Mouse (Mus musculus) forebrain, embryonic 10.5 days (tissue): ENCODE data around the gene Prim1. TPM values are rescaled to one million over a fixed set of nuclear protein-coding genes. Genes with fewer than 3 reads are reported as not detected.

Experiments
- DNase-seq: peaks from one replicate; pipeline ENCODE4 v3.0.0-alpha.2; 2017; ENCODE audit warnings: low spot score; ENCODE audit errors: extremely low spot score
- H3K27ac ChIP-seq: fragments of 300-500 bp; sonication (generic); 2 replicates; pipeline ENCODE4 v1.5.1; 2016; ENCODE audit warnings: mild to moderate bottlenecking
- H3K27me3 ChIP-seq: fragments of 300-500 bp; sonication (generic); 2 replicates; pipeline ENCODE4 v1.6.1; 2016; ENCODE audit warnings: mild to moderate bottlenecking; ENCODE audit not compliant: poor library complexity, severe bottlenecking
- H3K36me3 ChIP-seq: fragments of 300-500 bp; sonication (generic); replicated peaks from 2 replicates; pipeline ENCODE4 v1.6.1; 2016; ENCODE audit warnings: mild to moderate bottlenecking, moderate library complexity
- H3K4me1 ChIP-seq: fragments of 300-500 bp; sonication (generic); 2 replicates; pipeline ENCODE4 v1.6.1; 2016
- H3K4me3 ChIP-seq: fragments of 300-500 bp; sonication (generic); 2 replicates; pipeline ENCODE4 v1.5.1; 2016; ENCODE audit warnings: mild to moderate bottlenecking, moderate library complexity
- H3K9me3 ChIP-seq: fragments of 300-500 bp; sonication (generic); 2 replicates; pipeline ENCODE4 v1.6.1; 2016; ENCODE audit warnings: mild to moderate bottlenecking, moderate library complexity
- WGBS: fragments of 180-500 bp; shearing (Covaris S2); methylation state at CpG from one replicate; pipeline ENCODE4 v1.1.7; 2016; 5-methylcytosine and 5-hydroxymethylcytosine counted together
- polyA plus RNA-seq: library from polyadenylated mRNA; unstranded; fragments of >200 nt; fragmentation: Nextera tagmentation; extraction: Ambion mirVana; gene quantifications from 2 replicates; pipeline ENCODE4 v1.2.1, GENCODE M21; 2016

Gene Prim1
- polyA plus RNA-seq, result 123 TPM in 2 replicates

DNA sequence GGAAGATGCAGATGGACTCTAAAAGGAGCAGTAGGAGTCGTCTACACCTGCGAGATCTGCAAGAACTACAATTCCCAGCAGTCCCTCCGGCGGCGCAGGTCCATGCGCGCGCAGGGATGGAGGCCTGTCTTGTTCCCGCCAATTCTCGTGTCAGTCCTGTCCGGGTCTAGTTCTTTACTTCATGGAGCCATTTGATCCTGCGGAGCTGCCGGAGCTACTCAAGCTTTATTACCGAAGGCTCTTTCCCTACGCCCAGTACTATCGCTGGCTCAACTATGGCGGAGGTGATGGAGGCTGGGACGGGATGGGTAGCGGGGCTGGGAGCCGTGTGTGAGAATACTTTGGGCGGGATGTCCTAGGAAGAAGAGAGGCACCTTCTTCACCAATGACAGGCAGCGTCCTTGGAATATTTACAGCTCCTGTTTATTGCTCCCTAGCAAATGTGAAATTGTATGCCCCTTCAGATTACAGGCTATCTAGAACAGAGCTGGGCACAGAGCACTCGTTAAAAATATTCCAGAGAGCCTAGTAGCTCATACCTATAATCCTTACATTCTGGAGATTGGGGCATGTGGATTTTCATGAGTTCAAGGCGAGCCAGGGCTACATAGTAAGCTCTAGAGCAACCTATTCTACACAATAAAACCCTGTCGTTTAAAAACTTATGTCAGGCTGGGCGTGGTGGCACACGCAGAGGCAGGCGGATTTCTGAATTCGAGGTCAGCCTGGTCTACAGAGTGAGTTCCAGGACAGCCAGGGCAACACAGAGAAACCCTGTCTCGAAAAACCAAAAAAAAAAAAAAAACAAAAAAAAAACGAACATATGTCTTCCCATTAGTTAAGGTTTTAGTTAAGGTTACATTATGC, at the start of gene Prim1:
Prim1 (plus strand) TSS at position 101 of the 867 bp plus-strand sequence.
- Histone ChIP-seq H3K27me3 (no peaks in the 10 kb centered on the region), H3K4me3 (peak within 1 kb of the TSS; percentile 75), H3K4me1 (peaks cover 19% of the 10 kb centered on the region), H3K27ac (peak within 1 kb of the TSS; percentile 92), H3K36me3 (peaks cover 35% of the 10 kb centered on the region), H3K9me3 (no peaks in the 10 kb centered on the region)
- DNase-seq, result peak; percentile 88
- 8% methylated on average over 31 of the region's 31 CpGs for WGBS

GRCm38 (mm10) chr10:127966506-127966905, 48.5 kb upstream of the Prim1 start:
- DNase-seq, result no peak
- WGBS, result 90% methylated on average over 6 of the region's 6 CpGs

GRCm38 (mm10) chr10:127969820-127970219, 45.1 kb upstream of the Prim1 start:
- Histone ChIP-seq H3K4me1 (peaks cover 7% of the 10 kb centered on the region; the same call in 1 of the 2 replicates), H3K9me3 (peaks cover 3% of the 10 kb centered on the region; the same call in 1 of the 2 replicates), H3K4me3 (no peak overlapping the region), H3K27ac (no peak overlapping the region; the same call in 1 of the 2 replicates), H3K27me3 (no peaks in the 10 kb centered on the region), H3K36me3 (no peaks in the 10 kb centered on the region)
- no peak for DNase-seq
- whole genome bisulfite sequencing, result 84% methylated on average over 4 of the region's 4 CpGs

More at GRCm38 (mm10) chr10:127966506-127966905, 48.5 kb upstream of the Prim1 start:
- no peak overlapping the region for H3K4me3 ChIP-seq
- no peaks in the 10 kb centered on the region for H3K27me3 ChIP-seq
- H3K4me1 ChIP-seq, result peaks cover 7% of the 10 kb centered on the region; the same call in 1 of the 2 replicates
- no peaks in the 10 kb centered on the region for H3K36me3 ChIP-seq
- H3K27ac ChIP-seq, result no peak overlapping the region
- H3K9me3 ChIP-seq, result 0 out of 2 replicates have a peak, but pooled peaks cover 3% of the 10 kb centered on the region

DNA sequence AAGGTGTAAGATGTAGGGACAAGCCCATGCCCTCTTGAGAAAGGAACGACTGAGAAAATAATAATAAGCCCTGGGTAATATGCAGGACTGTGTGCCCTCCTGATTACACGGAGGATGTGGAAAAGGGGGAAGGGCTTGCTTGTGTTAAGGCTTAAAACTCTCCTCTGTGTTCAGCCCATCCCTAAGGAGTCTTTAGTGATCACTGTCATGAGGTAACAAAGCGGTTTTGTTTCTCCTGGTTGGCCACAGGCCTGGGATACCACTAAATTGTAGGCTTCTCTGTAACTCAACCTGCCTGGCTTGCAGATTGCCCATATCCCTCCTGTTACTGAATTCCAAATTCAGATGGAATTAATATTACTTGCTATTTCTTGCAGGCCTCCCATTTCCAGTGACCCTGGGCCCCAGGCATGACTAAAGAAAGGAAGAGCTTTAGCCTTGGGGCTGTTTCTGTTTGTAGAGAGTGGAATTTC, 44.6 kb upstream of the Prim1 start:
- peak overlapping the region; percentile 51; the same call in 1 of the 2 replicates for H3K27ac ChIP-seq
- no peaks in the 10 kb centered on the region for H3K27me3 ChIP-seq
- H3K36me3 ChIP-seq, result no peaks in the 10 kb centered on the region
- peaks cover 10% of the 10 kb centered on the region for H3K4me1 ChIP-seq
- WGBS, result 54% methylated on average over 3 of the region's 3 CpGs
- H3K4me3 ChIP-seq, result no peak overlapping the region
- H3K9me3 ChIP-seq, result peaks cover 3% of the 10 kb centered on the region; the same call in 1 of the 2 replicates
- DNase-seq, result no peak

DNA sequence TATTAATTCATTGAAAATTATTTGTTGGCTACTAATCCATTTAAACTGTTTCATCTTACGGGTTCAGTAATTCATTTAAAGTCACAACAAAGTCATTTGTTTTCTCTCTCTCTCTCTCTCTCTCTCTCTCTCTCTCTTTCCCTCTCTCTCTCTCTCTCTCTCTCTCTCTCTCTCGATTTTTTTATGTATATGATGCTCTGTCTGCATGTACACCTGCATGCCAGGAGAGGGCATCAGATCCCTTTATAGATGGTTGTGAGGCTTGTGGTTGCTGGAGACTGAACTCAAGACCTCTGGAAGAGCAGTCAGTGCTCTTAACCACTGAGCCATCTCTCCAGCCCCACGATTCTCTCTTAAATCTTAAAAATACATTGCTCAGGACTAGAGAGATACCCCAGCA, 43.8 kb upstream of the Prim1 start:
- H3K9me3 ChIP-seq, result peaks cover 3% of the 10 kb centered on the region; the same call in 1 of the 2 replicates
- no peaks in the 10 kb centered on the region for H3K27me3 ChIP-seq
- H3K36me3 ChIP-seq, result no peaks in the 10 kb centered on the region
- DNase-seq, result no peak
- WGBS, result 68% methylated on average over 3 of the region's 3 CpGs
- no peak overlapping the region for H3K27ac ChIP-seq
- no peak overlapping the region for H3K4me3 ChIP-seq
- H3K4me1 ChIP-seq, result peaks cover 18% of the 10 kb centered on the region

DNA sequence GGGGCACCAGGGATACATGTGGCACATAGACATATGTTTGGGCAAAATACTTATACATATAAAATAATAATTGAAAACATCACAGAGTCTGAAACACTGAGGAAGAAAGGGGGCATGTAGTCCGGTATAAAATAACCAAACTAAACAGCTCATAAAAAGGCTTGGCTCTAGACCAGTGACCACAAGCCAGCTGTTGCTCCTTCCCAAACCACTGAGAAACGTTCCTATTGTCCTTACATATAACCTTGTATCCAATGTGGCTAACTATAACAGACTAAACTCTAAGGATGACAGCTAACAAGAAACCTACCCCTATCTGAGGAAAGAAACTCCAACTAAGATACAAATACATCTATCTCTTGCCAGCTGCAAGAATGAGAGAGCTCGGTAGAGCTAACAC, 40.9 kb upstream of the Prim1 start:
- Histone ChIP-seq H3K9me3 (peaks cover 3% of the 10 kb centered on the region; the same call in 1 of the 2 replicates), H3K4me1 (peaks cover 19% of the 10 kb centered on the region), H3K4me3 (no peak overlapping the region), H3K36me3 (no peaks in the 10 kb centered on the region), H3K27ac (no peak overlapping the region), H3K27me3 (peaks cover 15% of the 10 kb centered on the region)
- 87% methylated on average over 3 of the region's 3 CpGs for WGBS
- DNase-seq, result no peak

- 6% methylated on average over 1 of the region's 1 CpGs for WGBS
- Histone ChIP-seq H3K4me3 (no peak overlapping the region), H3K9me3 (peaks cover 3% of the 10 kb centered on the region; the same call in 1 of the 2 replicates), H3K27ac (no peak overlapping the region), H3K4me1 (peaks cover 14% of the 10 kb centered on the region), H3K36me3 (no peaks in the 10 kb centered on the region), H3K27me3 (peaks cover 15% of the 10 kb centered on the region)
- DNase-seq, result no peak
These were observed 39.5 kb upstream of the Prim1 start for GRCm38 (mm10) chr10:127975503-127975902.

DNA sequence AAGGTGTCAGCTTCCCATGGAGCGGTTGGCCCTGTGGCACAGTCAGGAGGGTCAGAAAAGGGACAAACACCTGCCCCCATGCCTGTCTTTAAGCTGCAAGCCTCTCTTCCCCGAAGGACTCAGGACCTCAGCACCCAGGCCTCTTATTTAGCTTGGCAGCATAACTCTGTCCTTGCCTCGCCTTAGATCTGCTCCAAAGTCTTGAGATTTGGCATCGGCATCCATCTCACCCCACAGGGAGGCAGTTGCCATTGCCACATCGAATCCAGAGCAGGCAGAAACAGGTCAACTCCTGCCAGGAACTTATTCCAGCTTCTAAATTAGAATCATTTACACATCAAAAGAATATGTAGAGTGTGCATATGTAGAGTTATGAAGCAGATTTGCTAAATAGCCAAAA, 30.3 kb upstream of the Prim1 start:
- Histone ChIP-seq H3K27ac (peak overlapping the region; percentile 80), H3K36me3 (no peaks in the 10 kb centered on the region), H3K4me3 (no peak overlapping the region), H3K9me3 (no peaks in the 10 kb centered on the region; the same call in 1 of the 2 replicates), H3K4me1 (peaks cover 28% of the 10 kb centered on the region), H3K27me3 (no peaks in the 10 kb centered on the region)
- WGBS, result 83% methylated on average over 5 of the region's 5 CpGs
- DNase-seq, result no peak

DNA sequence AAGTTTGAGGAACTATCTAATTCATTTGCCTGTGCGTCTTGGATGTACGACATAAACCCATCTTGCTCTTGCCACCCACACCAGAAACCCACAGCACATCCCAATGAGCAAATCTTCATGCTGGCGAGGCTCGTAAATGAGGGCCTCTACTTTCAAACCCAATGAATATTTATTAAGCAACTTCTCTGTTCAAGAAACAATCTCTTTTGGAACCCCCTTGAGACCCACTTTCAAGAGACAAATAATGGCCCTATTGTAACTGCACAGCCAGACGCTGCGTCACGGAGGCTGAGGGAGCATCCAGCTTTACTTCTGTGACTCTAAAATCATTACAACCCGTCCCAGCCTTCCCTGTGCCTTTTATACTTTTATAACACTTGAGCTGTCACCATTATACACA, 29.4 kb upstream of the Prim1 start:
- 18% methylated on average over 8 of the region's 8 CpGs for WGBS
- H3K27ac ChIP-seq, result peak overlapping the region; percentile 80
- DNase-seq, result no peak
- H3K36me3 ChIP-seq, result no peaks in the 10 kb centered on the region
- H3K4me1 ChIP-seq, result peaks cover 27% of the 10 kb centered on the region
- H3K4me3 ChIP-seq, result peak overlapping the region; percentile 18; the same call in 1 of the 2 replicates
- no peaks in the 10 kb centered on the region; the same call in 1 of the 2 replicates for H3K9me3 ChIP-seq
- no peaks in the 10 kb centered on the region for H3K27me3 ChIP-seq

GRCm38 (mm10) chr10:127996690-127997089, 18.3 kb upstream of the Prim1 start:
- no peaks in the 10 kb centered on the region for H3K36me3 ChIP-seq
- H3K4me3 ChIP-seq, result no peak overlapping the region
- DNase-seq, result no peak
- H3K27me3 ChIP-seq, result no peaks in the 10 kb centered on the region
- no peaks in the 10 kb centered on the region for H3K4me1 ChIP-seq
- no peaks in the 10 kb centered on the region; the same call in 1 of the 2 replicates for H3K9me3 ChIP-seq
- H3K27ac ChIP-seq, result no peak overlapping the region
- 94% methylated on average over 3 of the region's 3 CpGs for WGBS

- Histone ChIP-seq H3K9me3 (no peaks in the 10 kb centered on the region; the same call in 1 of the 2 replicates), H3K4me3 (no peak overlapping the region), H3K27me3 (no peaks in the 10 kb centered on the region), H3K36me3 (no peaks in the 10 kb centered on the region), H3K27ac (no peak overlapping the region), H3K4me1 (no peaks in the 10 kb centered on the region)
- 98% methylated on average over 1 of the region's 1 CpGs for WGBS
- DNase-seq, result no peak
These were observed 16.7 kb upstream of the Prim1 start for GRCm38 (mm10) chr10:127998260-127998659.

DNA sequence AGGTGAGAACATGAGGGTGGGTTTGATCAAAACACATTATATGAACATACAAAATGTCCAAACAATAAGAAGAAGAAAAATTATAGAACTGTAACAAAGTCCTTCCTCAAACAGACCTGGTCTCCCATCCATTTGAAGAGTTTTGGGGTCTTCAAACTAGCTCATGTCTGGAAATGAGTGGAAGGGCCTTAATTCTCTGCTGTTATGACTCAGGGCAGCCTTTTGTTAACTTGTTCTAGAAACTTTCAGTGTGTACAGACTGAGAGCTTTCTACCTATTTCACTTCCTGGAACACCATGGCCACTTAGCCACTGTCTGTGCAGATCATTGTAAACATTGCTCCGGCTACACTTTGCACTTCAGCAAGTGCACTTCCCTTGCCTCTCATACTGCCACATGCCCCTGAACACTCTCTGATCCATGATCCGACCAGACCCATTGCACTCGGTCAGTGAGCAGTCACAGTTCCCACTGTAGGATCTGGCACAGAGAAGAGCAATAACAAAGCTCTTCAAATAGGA, 11.6 kb upstream of the Prim1 start:
- H3K27me3 ChIP-seq, result no peaks in the 10 kb centered on the region
- H3K4me3 ChIP-seq, result no peak overlapping the region
- no peaks in the 10 kb centered on the region for H3K4me1 ChIP-seq
- WGBS, result 88% methylated on average over 3 of the region's 3 CpGs
- DNase-seq, result no peak
- no peak overlapping the region for H3K27ac ChIP-seq
- H3K36me3 ChIP-seq, result no peaks in the 10 kb centered on the region
- H3K9me3 ChIP-seq, result no peaks in the 10 kb centered on the region; the same call in 1 of the 2 replicates

DNA sequence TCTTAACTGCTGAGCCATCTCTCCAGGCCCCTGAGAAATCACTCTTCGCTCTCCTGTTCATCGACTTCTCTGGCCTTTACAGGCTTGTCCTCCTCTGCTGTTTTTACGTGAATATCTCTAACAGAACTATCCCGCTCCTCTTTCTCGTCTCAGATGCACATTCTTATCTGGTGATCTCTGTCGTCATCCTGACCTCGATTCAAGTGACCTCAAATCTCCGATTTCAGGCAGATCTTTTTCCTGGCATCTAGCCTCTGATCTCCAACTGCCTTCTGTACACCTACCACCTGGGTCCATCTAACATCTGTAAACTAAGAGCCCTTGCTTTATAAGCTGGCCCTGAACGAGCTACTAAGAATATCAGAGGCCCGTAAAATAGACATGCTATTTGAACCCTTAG, 10.1 kb upstream of the Prim1 start:
- H3K27me3 ChIP-seq, result no peaks in the 10 kb centered on the region
- no peaks in the 10 kb centered on the region for H3K9me3 ChIP-seq
- 90% methylated on average over 10 of the region's 10 CpGs for WGBS

More for the DNA sequence above, 10.1 kb upstream of the Prim1 start:
- H3K36me3 ChIP-seq, result no peaks in the 10 kb centered on the region
- no peak overlapping the region for H3K4me3 ChIP-seq
- H3K27ac ChIP-seq, result no peak overlapping the region
- no peaks in the 10 kb centered on the region for H3K4me1 ChIP-seq
- no peak for DNase-seq
